Mouse (Mus musculus): ENCODE data around the gene Gm128. TPM values are rescaled to one million over a fixed set of nuclear protein-coding genes. Genes with fewer than 3 reads are reported as not detected.
A peak's percentile ranks its signal among the peaks of the same experiment; 100 is the strongest.

The Gm128 gene
- polyA plus RNA-seq, 1 experiment from 2014 or later: 1.3 TPM

DNA sequence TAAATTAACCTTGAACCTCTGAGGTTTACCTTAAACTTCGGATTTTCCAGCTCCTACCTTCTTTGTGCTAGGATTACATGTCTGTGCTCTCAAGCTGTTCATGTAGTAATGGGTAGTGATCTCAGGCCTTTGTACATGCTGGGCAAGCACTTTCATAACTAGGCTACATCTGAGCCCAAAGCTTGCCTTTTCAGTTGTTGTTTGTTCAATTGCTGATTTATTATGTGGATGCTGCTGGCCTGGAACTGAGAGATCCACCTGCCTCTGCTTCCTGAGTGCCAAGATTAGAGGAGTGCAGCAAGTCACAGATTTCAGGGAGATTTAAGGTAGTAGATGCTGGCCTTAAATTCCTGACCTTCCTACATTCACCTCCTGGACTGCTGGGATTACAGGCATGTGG lies 42.3 kb downstream of the Gm128 start:
- ATAC-seq (replicated peaks; ENCODE audit: low FRiP score, low read depth): no peak
- Histone ChIP-seq H3K9ac (ENCODE audit: low read depth, low read length) (no peak overlapping the region), H3K4me1 (replicated peaks; ENCODE audit: insufficient read depth, low read length) (no peaks in the 10 kb centered on the region), H3K4me3 (replicated peaks; ENCODE audit: low read depth, low read length) (no peak overlapping the region), H3K4me2 (ENCODE audit: low read length) (no peak overlapping the region), H3K36me3 (ENCODE audit: insufficient read depth, low read length) (peaks cover 36% of the 10 kb centered on the region), H3K27me3 (ENCODE audit: insufficient read depth, low read length) (no peaks in the 10 kb centered on the region), H3K27ac (peak overlapping the region; percentile 92; the same call in 1 of the 2 replicates), H3K9me3 (replicated peaks; ENCODE audit: low read length) (no peaks in the 10 kb centered on the region)
- no peak for DNase-seq (ENCODE audit: low spot score)
- TF ChIP-seq CTCF (IDR thresholded peaks at IDR 0.05; ENCODE audit: low read depth): no peak
- 73% methylated on average over 1 of the region's 1 CpGs for WGBS

DNA sequence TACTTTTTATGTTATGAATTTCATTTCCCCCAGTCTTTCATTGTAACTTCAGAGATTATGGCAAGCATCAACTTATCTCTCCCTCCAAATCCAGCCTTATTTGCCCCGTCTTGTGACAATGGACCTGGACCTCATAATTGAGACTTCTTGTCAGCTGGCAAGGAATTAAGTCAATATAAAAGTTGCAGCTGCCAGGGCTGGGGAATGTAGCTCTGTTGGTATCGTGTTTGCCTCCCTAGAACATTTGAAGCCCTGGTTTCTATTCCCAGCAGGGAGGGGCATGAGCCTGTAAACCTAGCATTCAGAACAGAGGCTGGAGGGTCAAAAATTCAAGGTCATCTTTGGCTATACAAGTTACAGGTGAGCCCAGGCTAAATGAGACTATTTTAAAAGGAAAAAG lies 45.6 kb downstream of the Gm128 start:
- H3K27me3 ChIP-seq (ENCODE audit: insufficient read depth, low read length): no peaks in the 10 kb centered on the region
- no peaks in the 10 kb centered on the region for H3K9me3 ChIP-seq (replicated peaks; ENCODE audit: low read length)
- H3K36me3 ChIP-seq (ENCODE audit: insufficient read depth, low read length): peaks cover 24% of the 10 kb centered on the region; the same call in 1 of the 2 replicates
- no peaks in the 10 kb centered on the region for H3K4me1 ChIP-seq (replicated peaks; ENCODE audit: insufficient read depth, low read length)
- no peak overlapping the region for H3K4me3 ChIP-seq (replicated peaks; ENCODE audit: low read depth, low read length)
- no peak for ATAC-seq (replicated peaks; ENCODE audit: low FRiP score, low read depth)
- DNase-seq (ENCODE audit: low spot score): no peak
- no peak overlapping the region for H3K4me2 ChIP-seq (ENCODE audit: low read length)
- 86% methylated on average over 2 of the region's 2 CpGs for WGBS
- TF ChIP-seq CTCF (IDR thresholded peaks at IDR 0.05; ENCODE audit: low read depth): no peak
- no peak overlapping the region for H3K27ac ChIP-seq
- H3K9ac ChIP-seq (ENCODE audit: low read depth, low read length): no peak overlapping the region

DNA sequence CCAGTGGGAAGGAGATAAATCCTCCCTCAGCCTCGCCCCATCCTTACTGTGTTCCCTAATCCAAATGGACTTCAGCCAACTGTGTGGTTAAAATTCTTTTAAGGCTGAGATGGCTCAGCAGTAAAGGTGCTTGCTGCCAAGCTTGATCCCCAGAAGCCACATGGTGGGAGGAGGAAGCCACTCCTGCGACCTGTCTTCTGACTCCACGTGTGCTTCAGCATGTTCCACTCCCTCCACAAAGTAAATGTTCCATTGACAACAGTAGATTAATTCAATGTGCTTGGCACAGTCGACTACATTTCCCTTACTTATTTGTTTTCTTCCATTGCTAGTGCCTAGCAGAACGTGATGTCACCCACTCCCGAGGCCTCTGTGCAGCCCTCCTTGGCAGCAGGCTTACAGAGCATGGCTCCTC lies 46.7 kb downstream of the Gm128 start:
- H3K4me1 ChIP-seq (replicated peaks; ENCODE audit: insufficient read depth, low read length): no peaks in the 10 kb centered on the region
- no peak for TF ChIP-seq CTCF (IDR thresholded peaks at IDR 0.05; ENCODE audit: low read depth)
- no peak overlapping the region for H3K27ac ChIP-seq
- no peak overlapping the region for H3K4me2 ChIP-seq (ENCODE audit: low read length)
- no peaks in the 10 kb centered on the region for H3K27me3 ChIP-seq (ENCODE audit: insufficient read depth, low read length)
- 74% methylated on average over 6 of the region's 6 CpGs for WGBS
- no peak overlapping the region for H3K9ac ChIP-seq (ENCODE audit: low read depth, low read length)
- no peaks in the 10 kb centered on the region for H3K9me3 ChIP-seq (replicated peaks; ENCODE audit: low read length)
- no peak overlapping the region for H3K4me3 ChIP-seq (replicated peaks; ENCODE audit: low read depth, low read length)
- DNase-seq (ENCODE audit: low spot score) (no peak), ATAC-seq (replicated peaks; ENCODE audit: low FRiP score, low read depth) (0 out of 2 replicates have a peak, but pooled peaks have one; percentile 33)
- peaks cover 27% of the 10 kb centered on the region; the same call in 1 of the 2 replicates for H3K36me3 ChIP-seq (ENCODE audit: insufficient read depth, low read length)

Other genes with a start within 250 kb of the Gm128 start
- 19.7 and 20.0 TPM in 2 replicates for gene Zfp687, start 226.2 kb downstream of the Gm128 start, polyA plus RNA-seq (2015; fragmentation: Nextera tagmentation; extraction: Ambion mirVana)
- gene Psmd4, start 199.0 kb downstream of the Gm128 start, polyA plus RNA-seq (2015; fragmentation: Nextera tagmentation; extraction: Ambion mirVana): 214 and 231 TPM in 2 replicates
- 17.8 and 19.8 TPM in 2 replicates for gene Pip5k1a, start 134.7 kb downstream of the Gm128 start, polyA plus RNA-seq (2015; fragmentation: Nextera tagmentation; extraction: Ambion mirVana)
- 116 and 120 TPM in 2 replicates for gene Vps72, start 130.6 kb downstream of the Gm128 start, polyA plus RNA-seq (2015; fragmentation: Nextera tagmentation; extraction: Ambion mirVana)
- 0.69 and 0.83 TPM in 2 replicates for gene Tmod4, start 117.1 kb downstream of the Gm128 start, polyA plus RNA-seq (2015; fragmentation: Nextera tagmentation; extraction: Ambion mirVana)
- 63.0 and 63.5 TPM in 2 replicates for gene Scnm1, start 107.6 kb downstream of the Gm128 start, polyA plus RNA-seq (2015; fragmentation: Nextera tagmentation; extraction: Ambion mirVana)
- gene Lysmd1, start 107.5 kb downstream of the Gm128 start, polyA plus RNA-seq (2015; fragmentation: Nextera tagmentation; extraction: Ambion mirVana): 14.4 and 15.2 TPM in 2 replicates
- 2.8 and 3.6 TPM in 2 replicates for gene Tnfaip8l2, start 99.2 kb downstream of the Gm128 start, polyA plus RNA-seq (2015; fragmentation: Nextera tagmentation; extraction: Ambion mirVana)
- gene Sema6c, start 81.1 kb downstream of the Gm128 start, polyA plus RNA-seq (2015; fragmentation: Nextera tagmentation; extraction: Ambion mirVana): 1.8 and 2.9 TPM in 2 replicates
- gene Gabpb2, start 23.7 kb downstream of the Gm128 start, polyA plus RNA-seq (2015; fragmentation: Nextera tagmentation; extraction: Ambion mirVana): 4.5 and 5.4 TPM in 2 replicates
- gene Cdc42se1, start 12.9 kb downstream of the Gm128 start, polyA plus RNA-seq (2015; fragmentation: Nextera tagmentation; extraction: Ambion mirVana): 98.5 and 102 TPM in 2 replicates
- 11.2 and 11.8 TPM in 2 replicates for gene Mllt11, start 9.4 kb downstream of the Gm128 start, polyA plus RNA-seq (2015; fragmentation: Nextera tagmentation; extraction: Ambion mirVana)
- 0.82 and 1.6 TPM in 2 replicates for gene Bnipl, start 9.6 kb upstream of the Gm128 start, polyA plus RNA-seq (2015; fragmentation: Nextera tagmentation; extraction: Ambion mirVana)
- gene Mindy1, start 39.7 kb upstream of the Gm128 start, polyA plus RNA-seq (2015; fragmentation: Nextera tagmentation; extraction: Ambion mirVana): 72.6 and 73.2 TPM in 2 replicates
- gene Prune1, start 40.5 kb upstream of the Gm128 start, polyA plus RNA-seq (2015; fragmentation: Nextera tagmentation; extraction: Ambion mirVana): 20.1 and 20.3 TPM in 2 replicates
- 9.9 and 10.1 TPM in 2 replicates for gene Anxa9, start 65.6 kb upstream of the Gm128 start, polyA plus RNA-seq (2015; fragmentation: Nextera tagmentation; extraction: Ambion mirVana)
- 172 and 186 TPM in 2 replicates for gene Cers2, start 73.2 kb upstream of the Gm128 start, polyA plus RNA-seq (2015; fragmentation: Nextera tagmentation; extraction: Ambion mirVana)
- gene Setdb1, start 115.6 kb upstream of the Gm128 start, polyA plus RNA-seq (2015; fragmentation: Nextera tagmentation; extraction: Ambion mirVana): 22.2 and 23.2 TPM in 2 replicates
- gene 4930558C23Rik, start 161.2 kb upstream of the Gm128 start, polyA plus RNA-seq (2015; fragmentation: Nextera tagmentation; extraction: Ambion mirVana): 0.22 and 0.26 TPM in 2 replicates
- 21.6 and 26.7 TPM in 2 replicates for gene Arnt, start 192.8 kb upstream of the Gm128 start, polyA plus RNA-seq (2015; fragmentation: Nextera tagmentation; extraction: Ambion mirVana)